Mouse (Mus musculus) cerebellum, adult (tissue): ENCODE measurements around the gene Ptges2.

Experiments
- ATAC-seq: cut with Nextera tagmentation; 2 replicates; pipeline ENCODE4 v1.9.2; 2017; ENCODE audit warnings: mild to moderate bottlenecking, moderate library complexity, mixed read lengths; ENCODE audit not compliant: insufficient number of reproducible peaks, low FRiP score, low TSS enrichment

Ptges2 gene

DNA sequence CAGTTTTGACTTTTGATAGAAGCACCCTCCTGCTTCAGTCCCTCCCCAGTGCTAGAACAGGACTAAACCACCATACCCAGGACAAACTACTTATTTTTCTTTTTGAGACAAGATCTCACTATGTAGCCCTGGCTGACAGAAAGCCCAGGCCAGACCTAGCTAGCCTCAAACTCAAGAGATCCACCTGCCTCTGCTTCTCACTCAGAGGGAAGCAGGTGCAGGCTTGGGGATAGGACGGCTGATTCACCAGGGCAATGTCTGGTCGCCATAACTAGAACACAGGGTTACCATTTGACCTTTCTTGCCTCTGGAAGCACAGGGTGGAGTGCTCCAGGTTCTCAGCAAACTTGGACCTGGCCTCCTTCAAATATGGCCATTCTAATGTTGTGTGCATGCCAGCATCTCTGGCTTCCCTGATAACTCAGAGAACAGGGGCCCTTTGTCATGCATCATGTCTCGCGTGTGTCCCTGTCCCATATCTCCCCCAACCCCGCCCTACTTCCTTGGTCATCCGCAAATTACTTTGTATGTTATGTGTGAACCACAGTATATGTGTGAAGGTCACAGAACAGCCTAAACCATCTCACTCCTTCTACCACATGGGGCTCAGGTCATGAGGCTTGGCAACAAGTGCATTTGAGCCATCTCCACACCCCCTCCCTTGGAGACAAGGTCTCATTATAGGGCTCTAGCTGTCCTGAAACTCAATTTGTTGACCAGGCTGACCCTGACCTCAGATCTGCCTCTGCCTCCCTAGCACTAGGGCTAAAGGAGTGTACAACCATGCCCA lies 17.2 kb downstream of the Ptges2 start:
- no peak for ATAC-seq

DNA sequence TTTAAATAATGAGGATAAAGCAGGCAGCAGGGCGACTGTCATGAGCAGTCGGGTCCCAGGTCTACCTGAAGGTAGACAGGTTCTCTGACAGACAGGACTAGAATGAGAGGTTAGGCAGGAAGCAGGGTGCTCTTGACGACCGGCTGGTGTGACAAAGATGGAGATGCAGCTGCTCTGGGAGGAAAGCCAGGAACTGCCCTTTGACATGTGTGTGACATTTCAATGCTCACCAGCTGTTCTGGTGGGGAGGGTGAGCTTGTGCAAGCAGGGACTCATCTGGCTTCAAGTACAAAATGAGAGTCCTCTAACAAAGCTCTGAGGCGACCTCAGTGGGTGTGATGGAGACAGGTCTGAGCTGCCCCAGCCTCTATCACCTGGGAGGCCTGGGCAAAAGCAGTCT lies 18.2 kb downstream of the Ptges2 start:
- ATAC-seq, result no peak

- no peak for ATAC-seq
These were observed 20.1 kb downstream of the Ptges2 start for GRCm38 (mm10) chr2:32415801-32416200.

DNA sequence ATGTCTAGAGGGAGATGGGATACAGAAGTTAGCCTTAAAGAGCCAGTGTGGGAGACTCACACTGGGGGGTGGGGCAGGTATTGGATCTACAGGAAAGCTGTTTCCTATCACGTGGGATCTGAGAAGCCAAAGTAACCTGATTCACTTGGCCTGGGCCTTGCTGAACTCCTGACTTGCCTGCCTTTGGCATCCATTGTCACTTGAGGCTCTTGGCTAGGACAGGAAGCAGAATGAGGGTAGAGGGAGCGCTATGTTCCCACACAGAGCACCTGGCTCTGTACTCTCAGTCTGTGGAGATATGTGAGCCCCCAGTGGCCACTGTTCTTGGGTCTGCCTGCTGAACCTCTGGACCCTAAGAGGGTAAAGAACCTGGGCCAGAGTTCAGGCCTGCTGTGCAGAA lies 20.9 kb downstream of the Ptges2 start:
- ATAC-seq, result no peak

- no peak for ATAC-seq
These were observed 21.8 kb downstream of the Ptges2 start for GRCm38 (mm10) chr2:32417486-32417885.

DNA sequence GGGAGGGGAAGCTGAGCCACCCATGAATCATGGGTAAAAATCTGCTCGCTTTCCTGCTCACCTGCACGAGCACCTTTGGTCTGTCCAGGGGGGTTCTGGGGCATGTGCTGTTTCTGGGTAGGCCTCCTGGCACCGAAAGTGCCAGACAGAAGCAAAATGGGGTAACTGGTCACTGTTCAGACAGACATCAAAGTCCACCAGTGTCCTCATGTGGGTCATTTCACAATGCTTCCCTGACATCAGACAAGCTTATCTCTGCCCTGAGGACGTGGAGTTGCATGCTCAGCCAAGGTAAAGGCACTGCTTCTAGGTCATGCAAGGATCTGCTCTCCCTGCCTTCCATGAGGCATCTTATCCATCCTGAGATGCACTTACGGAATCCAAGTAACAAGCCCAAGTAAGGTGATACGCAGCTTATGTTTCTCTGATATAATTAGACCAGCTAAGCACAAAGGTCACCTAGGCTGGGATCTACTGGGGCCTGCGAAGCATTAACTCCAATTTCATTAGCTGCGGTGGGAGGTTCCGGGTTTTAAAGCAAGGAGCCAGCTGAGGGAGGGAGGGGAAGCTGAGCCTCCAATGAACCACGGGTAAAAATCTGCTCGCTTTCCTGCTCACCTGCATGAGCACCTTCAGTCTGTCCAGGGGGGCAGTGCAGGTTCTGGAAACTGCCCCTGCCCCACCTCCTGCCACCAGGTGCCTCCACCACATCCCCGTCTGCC lies 22.9 kb downstream of the Ptges2 start:
- ATAC-seq, result no peak

GRCm38 (mm10) chr2:32419359-32419758 lies 23.7 kb downstream of the Ptges2 start:
- ATAC-seq, result no peak; the same call in 1 of the 2 replicates

GRCm38 (mm10) chr2:32420066-32420608 lies 24.4 kb downstream of the Ptges2 start:
- no peak for ATAC-seq

DNA sequence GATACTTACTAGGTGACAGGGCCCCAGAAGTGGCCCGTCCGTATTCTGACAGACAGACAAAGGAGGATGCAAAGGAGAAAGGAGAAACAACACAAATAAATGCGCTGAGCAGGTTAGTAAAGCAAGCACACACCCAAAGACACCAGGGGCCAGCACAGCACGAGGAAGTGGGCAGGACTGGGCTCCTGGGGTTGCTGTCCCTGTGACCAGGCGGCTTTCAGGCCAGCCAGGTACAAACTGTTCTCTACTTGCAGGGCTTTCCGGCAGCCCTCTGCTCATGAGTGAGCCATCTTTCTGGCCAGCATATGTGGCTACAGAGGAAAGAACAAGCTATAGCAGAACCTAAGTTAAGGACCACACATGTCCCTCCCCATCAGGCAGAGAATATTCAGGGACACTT lies 25.0 kb downstream of the Ptges2 start:
- ATAC-seq, result no peak

- no peak for ATAC-seq
These were observed 26.2 kb downstream of the Ptges2 start for GRCm38 (mm10) chr2:32421851-32422251.

- peak; percentile 58 for ATAC-seq
These were observed 28.0 kb downstream of the Ptges2 start for GRCm38 (mm10) chr2:32423481-32424331.

- ATAC-seq, result no peak
These were observed 29.1 kb downstream of the Ptges2 start for GRCm38 (mm10) chr2:32424796-32425195.

GRCm38 (mm10) chr2:32425568-32425967 lies 29.9 kb downstream of the Ptges2 start:
- no peak for ATAC-seq

- ATAC-seq, result no peak
These were observed 30.4 kb downstream of the Ptges2 start for GRCm38 (mm10) chr2:32426141-32426540.

DNA sequence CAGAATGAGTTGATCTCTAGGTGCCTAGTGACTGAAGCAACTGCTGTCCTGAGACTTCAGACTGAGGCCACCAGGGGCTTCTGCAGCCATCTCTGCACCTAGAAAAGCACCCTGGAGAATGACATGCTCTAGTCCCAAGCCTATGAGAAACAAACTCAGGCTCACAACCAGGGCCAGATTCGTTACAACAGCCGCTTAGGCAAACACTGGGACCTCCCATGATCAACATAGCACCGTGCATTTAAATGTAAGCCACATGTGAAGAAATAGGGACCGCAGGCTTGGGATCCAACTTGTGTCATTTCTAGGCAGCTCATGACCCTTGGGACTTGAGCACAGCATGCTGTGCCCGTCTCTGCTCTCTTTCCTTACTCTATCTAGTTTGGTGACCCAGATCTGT lies 32.0 kb downstream of the Ptges2 start:
- ATAC-seq, result no peak

DNA sequence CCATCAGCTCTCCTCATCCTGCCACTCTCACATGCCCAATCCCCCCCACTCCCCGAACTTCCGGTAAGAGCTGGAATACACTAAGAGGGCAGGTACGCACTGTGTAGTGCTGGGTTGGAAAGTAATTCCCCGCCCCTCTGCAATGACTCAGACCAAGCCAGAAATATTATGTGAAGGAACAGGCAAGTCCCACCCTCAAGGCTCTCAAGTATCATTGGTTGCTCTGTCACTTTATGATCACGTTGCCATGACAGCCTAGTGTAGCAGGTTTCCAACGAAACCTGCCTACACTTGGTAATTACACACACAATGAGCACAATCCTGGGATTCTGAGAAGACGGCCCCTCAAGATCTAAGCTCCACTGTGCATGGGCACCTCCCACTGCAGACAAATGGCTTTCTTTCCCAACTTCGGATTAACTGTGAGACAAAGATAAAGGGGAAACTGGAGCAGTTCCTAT lies 32.6 kb downstream of the Ptges2 start:
- no peak for ATAC-seq

- no peak for ATAC-seq
These were observed 33.7 kb downstream of the Ptges2 start for GRCm38 (mm10) chr2:32429215-32429891.

DNA sequence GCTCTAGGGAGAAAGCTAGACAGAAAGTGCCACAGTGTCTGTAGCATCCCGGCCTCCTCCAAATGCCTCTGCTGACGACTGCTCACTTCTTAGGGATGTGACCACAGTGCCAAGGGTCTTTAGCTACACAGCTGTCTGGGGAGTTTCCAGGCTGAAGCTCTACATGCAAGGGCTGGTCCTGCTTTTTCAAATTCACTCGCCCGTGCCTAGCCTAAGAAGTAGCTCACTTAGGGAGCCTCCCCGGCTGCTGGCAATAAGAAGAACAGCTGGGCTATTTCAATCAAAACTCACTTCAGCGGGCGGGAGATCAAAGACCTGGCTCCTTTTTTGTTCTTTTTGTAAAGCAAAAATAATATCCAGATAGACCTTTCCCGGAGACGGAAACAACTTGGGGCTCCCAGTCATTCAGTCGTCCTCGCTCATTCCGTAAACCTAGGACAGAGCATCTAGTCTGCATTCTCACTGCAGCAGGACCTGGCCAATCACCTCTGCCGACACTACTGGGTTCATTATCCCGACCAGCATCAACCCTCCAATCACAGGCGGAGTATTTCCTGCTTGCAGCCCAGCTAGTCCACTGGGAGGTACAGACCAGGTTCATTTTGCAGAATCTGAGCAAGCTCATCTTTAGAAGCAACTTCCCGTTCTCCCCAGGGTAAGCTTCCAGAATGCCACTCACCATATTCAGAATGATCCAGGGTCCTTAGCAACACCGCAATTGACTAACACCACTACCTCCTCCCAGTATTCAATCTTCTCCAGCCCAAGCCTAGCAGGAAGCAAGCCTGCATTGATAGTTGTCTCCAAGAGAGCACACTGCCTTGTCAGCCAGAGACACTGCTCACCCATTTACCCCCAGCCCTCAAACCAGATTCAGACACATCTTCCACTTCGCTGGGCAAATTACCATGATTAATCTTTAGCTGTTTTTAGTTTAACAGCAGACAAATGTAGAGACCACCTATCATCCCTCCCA lies 35.3 kb downstream of the Ptges2 start:
- peak; percentile 99 for ATAC-seq
